Mouse (Mus musculus): ENCODE measurements around the gene Gm21915. TPM values are rescaled to one million over a fixed set of nuclear protein-coding genes. Genes with fewer than 3 reads are reported as not detected.

Gene Gm21915
- polyA plus RNA-seq (2014; fragmentation: Nextera tagmentation; extraction: Ambion mirVana): not detected in 2 replicates

DNA sequence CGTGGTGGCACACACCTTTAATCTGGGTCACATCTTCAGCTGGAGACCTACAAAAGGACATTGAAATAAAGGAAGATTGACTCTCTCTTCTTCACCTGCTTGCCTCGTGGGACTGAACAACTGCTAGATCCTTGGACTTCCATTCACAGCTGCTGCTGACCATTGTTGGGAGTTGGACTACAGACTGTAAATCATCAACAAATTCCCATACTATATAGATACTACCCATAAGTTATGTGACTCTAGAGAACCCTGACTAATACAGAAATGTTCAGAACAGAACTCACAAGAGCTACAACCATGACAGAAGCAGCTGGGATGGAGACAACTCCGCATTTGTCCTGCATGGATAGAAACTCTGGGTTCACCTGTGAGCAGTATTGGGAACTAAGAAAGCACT, at the start of gene Gm21915:
Gm21915 (plus strand) TSS at position 301 of the 400 bp plus-strand sequence.
- ATAC-seq: no peak
- Histone ChIP-seq H3K4me1 (ENCODE audit: control insufficient read depth, insufficient read depth, low read length) (peaks cover 10% of the 10 kb centered on the region), H3K27ac (ENCODE audit: low read depth, low read length) (no peak within 1 kb of the TSS), H3K9ac (ENCODE audit: low read length) (no peak within 1 kb of the TSS), H3K9me3 (replicated peaks; ENCODE audit: control insufficient read depth, low read length) (no peaks in the 10 kb centered on the region), H3K27me3 (replicated peaks; ENCODE audit: control insufficient read depth, insufficient read depth, low read length) (no peaks in the 10 kb centered on the region), H3K4me3 (ENCODE audit: low read depth, low read length) (no peak within 1 kb of the TSS), H3K4me2 (ENCODE audit: low read length) (no peak within 1 kb of the TSS), H3K36me3 (ENCODE audit: control insufficient read depth, insufficient read depth, low read length) (no peaks in the 10 kb centered on the region)
- whole genome bisulfite sequencing: 91% methylated on average over 3 of the region's 3 CpGs
- DNase-seq (ENCODE audit: low spot score): no peak

GRCm38 (mm10) chr9:40622265-40622664, 48.1 kb upstream of the Gm21915 start:
- no peaks in the 10 kb centered on the region for H3K27me3 ChIP-seq (replicated peaks; ENCODE audit: control insufficient read depth, insufficient read depth, low read length)
- WGBS: 90% methylated on average over 3 of the region's 3 CpGs
- H3K4me3 ChIP-seq (ENCODE audit: low read depth, low read length): no peak overlapping the region
- no peaks in the 10 kb centered on the region for H3K9me3 ChIP-seq (replicated peaks; ENCODE audit: control insufficient read depth, low read length)
- H3K9ac ChIP-seq (ENCODE audit: low read length): no peak overlapping the region
- H3K36me3 ChIP-seq (ENCODE audit: control insufficient read depth, insufficient read depth, low read length): no peaks in the 10 kb centered on the region
- H3K27ac ChIP-seq (ENCODE audit: low read depth, low read length): no peak overlapping the region
- ATAC-seq (no peak), DNase-seq (ENCODE audit: low spot score) (no peak)
- no peak overlapping the region for H3K4me2 ChIP-seq (ENCODE audit: low read length)
- peaks cover 9% of the 10 kb centered on the region; the same call in 1 of the 2 replicates for H3K4me1 ChIP-seq (ENCODE audit: control insufficient read depth, insufficient read depth, low read length)

DNA sequence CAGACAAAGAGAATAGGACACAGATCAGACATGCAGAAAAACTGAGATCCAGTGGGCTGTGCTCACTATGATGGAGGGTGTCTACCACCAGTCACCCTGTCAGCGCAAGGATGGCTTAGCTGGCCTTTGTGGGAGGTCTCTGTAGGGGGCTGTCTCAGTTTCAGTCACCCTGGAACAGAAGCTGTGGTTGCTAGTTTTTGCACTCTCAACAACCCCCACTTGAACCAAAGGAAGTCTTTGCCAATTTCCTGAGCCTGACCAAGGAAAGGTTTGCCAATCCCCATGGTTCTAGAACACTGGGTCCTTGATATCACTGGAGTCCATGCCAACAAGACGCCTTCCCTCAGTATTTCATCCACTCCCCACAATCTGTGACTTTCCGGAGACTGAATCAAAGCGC, 47.6 kb upstream of the Gm21915 start:
- WGBS: 89% methylated on average over 4 of the region's 4 CpGs
- no peaks in the 10 kb centered on the region for H3K27me3 ChIP-seq (replicated peaks; ENCODE audit: control insufficient read depth, insufficient read depth, low read length)
- no peak overlapping the region for H3K4me2 ChIP-seq (ENCODE audit: low read length)
- no peaks in the 10 kb centered on the region for H3K36me3 ChIP-seq (ENCODE audit: control insufficient read depth, insufficient read depth, low read length)
- no peak for ATAC-seq
- DNase-seq (ENCODE audit: low spot score): no peak
- no peak overlapping the region for H3K9ac ChIP-seq (ENCODE audit: low read length)
- H3K27ac ChIP-seq (ENCODE audit: low read depth, low read length): no peak overlapping the region
- peaks cover 4% of the 10 kb centered on the region; the same call in 1 of the 2 replicates for H3K4me1 ChIP-seq (ENCODE audit: control insufficient read depth, insufficient read depth, low read length)
- no peaks in the 10 kb centered on the region for H3K9me3 ChIP-seq (replicated peaks; ENCODE audit: control insufficient read depth, low read length)
- H3K4me3 ChIP-seq (ENCODE audit: low read depth, low read length): no peak overlapping the region

GRCm38 (mm10) chr9:40625341-40625740, 45.1 kb upstream of the Gm21915 start:
- H3K27me3 ChIP-seq (replicated peaks; ENCODE audit: control insufficient read depth, insufficient read depth, low read length): no peaks in the 10 kb centered on the region
- H3K4me1 ChIP-seq (ENCODE audit: control insufficient read depth, insufficient read depth, low read length): peaks cover 3% of the 10 kb centered on the region; the same call in 1 of the 2 replicates
- ATAC-seq (no peak), DNase-seq (ENCODE audit: low spot score) (no peak)
- 85% methylated on average over 3 of the region's 3 CpGs for WGBS
- H3K9ac ChIP-seq (ENCODE audit: low read length): no peak overlapping the region
- no peaks in the 10 kb centered on the region for H3K36me3 ChIP-seq (ENCODE audit: control insufficient read depth, insufficient read depth, low read length)
- H3K27ac ChIP-seq (ENCODE audit: low read depth, low read length): no peak overlapping the region
- no peak overlapping the region for H3K4me2 ChIP-seq (ENCODE audit: low read length)
- H3K4me3 ChIP-seq (ENCODE audit: low read depth, low read length): no peak overlapping the region
- no peaks in the 10 kb centered on the region for H3K9me3 ChIP-seq (replicated peaks; ENCODE audit: control insufficient read depth, low read length)

GRCm38 (mm10) chr9:40626566-40626965, 43.8 kb upstream of the Gm21915 start:
- Histone ChIP-seq H3K27ac (ENCODE audit: low read depth, low read length) (peak overlapping the region; percentile 17; the same call in 1 of the 2 replicates), H3K4me3 (ENCODE audit: low read depth, low read length) (no peak overlapping the region), H3K4me2 (ENCODE audit: low read length) (no peak overlapping the region), H3K36me3 (ENCODE audit: control insufficient read depth, insufficient read depth, low read length) (no peaks in the 10 kb centered on the region), H3K27me3 (replicated peaks; ENCODE audit: control insufficient read depth, insufficient read depth, low read length) (no peaks in the 10 kb centered on the region), H3K9me3 (replicated peaks; ENCODE audit: control insufficient read depth, low read length) (no peaks in the 10 kb centered on the region), H3K4me1 (ENCODE audit: control insufficient read depth, insufficient read depth, low read length) (peaks cover 3% of the 10 kb centered on the region; the same call in 1 of the 2 replicates), H3K9ac (ENCODE audit: low read length) (no peak overlapping the region)
- 36% methylated on average over 11 of the region's 11 CpGs for WGBS
- no peak for ATAC-seq
- no peak for DNase-seq (ENCODE audit: low spot score)

GRCm38 (mm10) chr9:40627146-40627713, 43.2 kb upstream of the Gm21915 start:
- Histone ChIP-seq H3K4me1 (ENCODE audit: control insufficient read depth, insufficient read depth, low read length) (peaks cover 3% of the 10 kb centered on the region; the same call in 1 of the 2 replicates), H3K9ac (ENCODE audit: low read length) (no peak overlapping the region), H3K36me3 (ENCODE audit: control insufficient read depth, insufficient read depth, low read length) (no peaks in the 10 kb centered on the region), H3K4me2 (ENCODE audit: low read length) (no peak overlapping the region), H3K27me3 (replicated peaks; ENCODE audit: control insufficient read depth, insufficient read depth, low read length) (no peaks in the 10 kb centered on the region), H3K4me3 (ENCODE audit: low read depth, low read length) (no peak overlapping the region), H3K9me3 (replicated peaks; ENCODE audit: control insufficient read depth, low read length) (no peaks in the 10 kb centered on the region), H3K27ac (ENCODE audit: low read depth, low read length) (no peak overlapping the region)
- 46% methylated on average over 9 of the region's 9 CpGs for whole genome bisulfite sequencing
- DNase-seq (ENCODE audit: low spot score) (no peak), ATAC-seq (0 out of 2 replicates have a peak, but pooled peaks have one; percentile 15)

DNA sequence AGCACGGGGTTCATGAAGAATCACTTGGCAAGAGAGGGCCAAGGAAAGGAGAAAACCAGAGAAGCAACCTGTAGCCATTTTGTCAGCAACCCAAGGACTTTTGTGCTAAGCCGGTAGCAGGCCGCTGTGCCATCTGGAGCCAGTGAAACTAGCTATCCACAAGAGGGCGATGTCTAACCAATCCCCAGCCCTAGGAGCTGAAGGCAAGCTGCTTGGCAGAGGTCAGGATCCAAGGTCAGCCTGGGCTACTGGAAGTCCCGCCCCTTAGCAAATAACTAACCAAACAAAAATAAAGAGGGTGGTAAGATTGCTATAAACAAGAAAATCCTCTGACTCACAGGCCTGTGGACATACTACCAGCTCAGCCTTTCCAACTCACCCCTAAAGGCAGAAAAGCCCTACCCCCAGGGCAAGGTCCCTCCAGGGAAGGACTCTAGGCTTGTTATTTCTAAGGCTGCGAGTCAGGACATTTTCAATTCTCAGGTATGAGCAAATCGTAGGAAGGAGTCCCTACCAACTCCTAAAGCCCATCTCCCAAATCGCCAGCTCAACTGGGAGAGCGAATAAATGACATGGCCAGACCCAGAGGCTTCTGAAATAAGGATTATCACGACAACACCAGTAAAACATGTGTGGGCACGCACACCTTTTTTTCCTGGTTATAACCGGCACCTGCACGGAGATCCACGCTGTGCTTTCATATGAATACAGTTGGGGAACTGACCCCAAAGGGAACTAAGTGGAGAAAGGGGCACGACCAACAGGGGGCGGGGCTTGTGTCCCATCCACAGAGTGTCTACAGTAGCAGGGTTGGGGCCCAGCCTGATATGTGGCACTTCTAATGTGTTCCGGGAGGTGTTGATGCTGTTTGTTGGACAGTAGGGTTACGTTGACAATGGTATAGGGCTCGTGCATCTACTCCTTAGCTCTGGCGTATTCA, 42.0 kb upstream of the Gm21915 start:
- Histone ChIP-seq H3K4me3 (ENCODE audit: low read depth, low read length) (no peak overlapping the region), H3K27me3 (replicated peaks; ENCODE audit: control insufficient read depth, insufficient read depth, low read length) (no peaks in the 10 kb centered on the region), H3K4me1 (ENCODE audit: control insufficient read depth, insufficient read depth, low read length) (peaks cover 3% of the 10 kb centered on the region; the same call in 1 of the 2 replicates), H3K9ac (ENCODE audit: low read length) (no peak overlapping the region), H3K27ac (ENCODE audit: low read depth, low read length) (no peak overlapping the region), H3K4me2 (ENCODE audit: low read length) (no peak overlapping the region), H3K36me3 (ENCODE audit: control insufficient read depth, insufficient read depth, low read length) (no peaks in the 10 kb centered on the region), H3K9me3 (replicated peaks; ENCODE audit: control insufficient read depth, low read length) (no peaks in the 10 kb centered on the region)
- 66% methylated on average over 20 of the region's 20 CpGs for WGBS
- DNase-seq (ENCODE audit: low spot score): peak; percentile 76
- 0 out of 2 replicates have a peak, but pooled peaks have one; percentile 52 for ATAC-seq

GRCm38 (mm10) chr9:40629441-40629840, 41.0 kb upstream of the Gm21915 start:
- no peak for ATAC-seq

More at GRCm38 (mm10) chr9:40629441-40629840, 41.0 kb upstream of the Gm21915 start:
- Histone ChIP-seq H3K4me1 (ENCODE audit: control insufficient read depth, insufficient read depth, low read length) (peaks cover 3% of the 10 kb centered on the region; the same call in 1 of the 2 replicates), H3K36me3 (ENCODE audit: control insufficient read depth, insufficient read depth, low read length) (no peaks in the 10 kb centered on the region), H3K27ac (ENCODE audit: low read depth, low read length) (no peak overlapping the region), H3K4me3 (ENCODE audit: low read depth, low read length) (no peak overlapping the region), H3K4me2 (ENCODE audit: low read length) (no peak overlapping the region), H3K9ac (ENCODE audit: low read length) (no peak overlapping the region), H3K9me3 (replicated peaks; ENCODE audit: control insufficient read depth, low read length) (no peaks in the 10 kb centered on the region), H3K27me3 (replicated peaks; ENCODE audit: control insufficient read depth, insufficient read depth, low read length) (no peaks in the 10 kb centered on the region)
- WGBS: 49% methylated on average over 13 of the region's 13 CpGs
- DNase-seq (ENCODE audit: low spot score): no peak
